Mouse (Mus musculus) thymus, postnatal 14 days (tissue): ENCODE measurements around the gene Chst15.
A peak's percentile ranks its signal among the peaks of the same experiment; 100 is the strongest.

Source experiments
- DNase-seq: peaks from one replicate; pipeline ENCODE4 v3.0.0; 2021

Chst15 gene

GRCm38 (mm10) chr7:132317036-132317541 is at the start of gene Chst15:
Chst15 (minus strand) TSS chr7:132317228.
- peak; percentile 73 for DNase-seq

- DNase-seq: peak; percentile 72
Measured at GRCm38 (mm10) chr7:132365703-132366384, 48.8 kb upstream of the Chst15 start.

- peak; percentile 23 for DNase-seq
Measured at GRCm38 (mm10) chr7:132365111-132365510, 48.1 kb upstream of the Chst15 start.

GRCm38 (mm10) chr7:132364506-132364905 is 47.5 kb upstream of the Chst15 start:
- DNase-seq: peak; percentile 46

GRCm38 (mm10) chr7:132360336-132360735 is 43.3 kb upstream of the Chst15 start:
- DNase-seq: no peak

GRCm38 (mm10) chr7:132358709-132359108 is 41.7 kb upstream of the Chst15 start:
- DNase-seq: no peak

- no peak for DNase-seq
Measured at GRCm38 (mm10) chr7:132358250-132358649, 41.2 kb upstream of the Chst15 start.

GRCm38 (mm10) chr7:132357841-132358237 is 40.8 kb upstream of the Chst15 start:
- DNase-seq: no peak

GRCm38 (mm10) chr7:132356881-132357840 is 40.1 kb upstream of the Chst15 start:
- no peak for DNase-seq

GRCm38 (mm10) chr7:132356185-132356584 is 39.2 kb upstream of the Chst15 start:
- DNase-seq: peak; percentile 57

GRCm38 (mm10) chr7:132355767-132356166 is 38.7 kb upstream of the Chst15 start:
- no peak for DNase-seq

- no peak for DNase-seq
Measured at GRCm38 (mm10) chr7:132349075-132349572, 32.1 kb upstream of the Chst15 start.

- no peak for DNase-seq
Measured at GRCm38 (mm10) chr7:132347273-132348045, 30.4 kb upstream of the Chst15 start.

GRCm38 (mm10) chr7:132345526-132346070 is 28.6 kb upstream of the Chst15 start:
- no peak for DNase-seq

- no peak for DNase-seq
Measured at GRCm38 (mm10) chr7:132344606-132345005, 27.6 kb upstream of the Chst15 start.

GRCm38 (mm10) chr7:132343900-132344299 is 26.9 kb upstream of the Chst15 start:
- DNase-seq: no peak

GRCm38 (mm10) chr7:132343146-132343545 is 26.1 kb upstream of the Chst15 start:
- no peak for DNase-seq

- DNase-seq: no peak
Measured at GRCm38 (mm10) chr7:132339041-132339839, 22.2 kb upstream of the Chst15 start.

GRCm38 (mm10) chr7:132338350-132338749 is 21.3 kb upstream of the Chst15 start:
- DNase-seq: no peak

GRCm38 (mm10) chr7:132337268-132337917 is 20.4 kb upstream of the Chst15 start:
- no peak for DNase-seq

GRCm38 (mm10) chr7:132336781-132337180 is 19.8 kb upstream of the Chst15 start:
- peak; percentile 35 for DNase-seq
